Mouse (Mus musculus) megakaryocyte-erythroid progenitor cell, adult 5-6 weeks (primary cell): ENCODE results near the gene Wnt10a. TPM values are rescaled to one million over a fixed set of nuclear protein-coding genes. Genes with fewer than 3 reads are reported as not detected.
A peak's percentile ranks its signal among the peaks of the same experiment; 100 is the strongest.

Experiments
- ATAC-seq: replicated peaks from 2 replicates; pipeline ENCODE4 v1.8.0; 2016; ENCODE audit warnings: mild to moderate bottlenecking, inconsistent platforms; ENCODE audit not compliant: severe bottlenecking, poor library complexity, low FRiP score, low TSS enrichment
- total RNA-seq, 2 experiments: library from RNA; stranded (forward) in 1 of 2; stranded (reverse) in 1 of 2; fragments of 200-1000, 215-1000 nt in 1 of 2; fragments of >200 nt in 1 of 2; fragmentation: Nextera tagmentation in 1 of 2; gene quantifications; 2 replicates each; pipeline ENCODE4 v1.2.3; 2014 to 2017

The Wnt10a gene
- total RNA-seq, 2 experiments from 2014 or later: not detected

DNA sequence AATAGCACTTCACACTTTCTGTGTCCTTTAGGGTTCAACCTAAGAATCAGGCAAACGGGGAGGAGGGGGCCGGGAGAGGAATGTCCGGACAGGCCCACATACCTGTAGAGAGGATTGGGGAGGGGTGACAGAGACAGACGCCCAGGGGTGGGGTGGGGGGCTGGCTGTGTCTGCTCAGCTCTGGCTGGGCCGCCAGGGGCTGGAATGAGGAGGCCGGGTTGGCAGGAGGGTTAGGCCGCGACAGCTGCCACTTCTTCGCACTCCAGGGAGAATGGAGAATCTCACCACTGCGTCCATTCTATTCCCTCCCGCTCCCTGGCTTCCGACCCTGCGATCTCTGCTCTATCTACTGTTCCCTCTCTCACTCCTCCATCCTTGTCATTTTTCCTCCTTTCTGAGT, 7.8 kb upstream of the Wnt10a start:
- ATAC-seq: no peak

DNA sequence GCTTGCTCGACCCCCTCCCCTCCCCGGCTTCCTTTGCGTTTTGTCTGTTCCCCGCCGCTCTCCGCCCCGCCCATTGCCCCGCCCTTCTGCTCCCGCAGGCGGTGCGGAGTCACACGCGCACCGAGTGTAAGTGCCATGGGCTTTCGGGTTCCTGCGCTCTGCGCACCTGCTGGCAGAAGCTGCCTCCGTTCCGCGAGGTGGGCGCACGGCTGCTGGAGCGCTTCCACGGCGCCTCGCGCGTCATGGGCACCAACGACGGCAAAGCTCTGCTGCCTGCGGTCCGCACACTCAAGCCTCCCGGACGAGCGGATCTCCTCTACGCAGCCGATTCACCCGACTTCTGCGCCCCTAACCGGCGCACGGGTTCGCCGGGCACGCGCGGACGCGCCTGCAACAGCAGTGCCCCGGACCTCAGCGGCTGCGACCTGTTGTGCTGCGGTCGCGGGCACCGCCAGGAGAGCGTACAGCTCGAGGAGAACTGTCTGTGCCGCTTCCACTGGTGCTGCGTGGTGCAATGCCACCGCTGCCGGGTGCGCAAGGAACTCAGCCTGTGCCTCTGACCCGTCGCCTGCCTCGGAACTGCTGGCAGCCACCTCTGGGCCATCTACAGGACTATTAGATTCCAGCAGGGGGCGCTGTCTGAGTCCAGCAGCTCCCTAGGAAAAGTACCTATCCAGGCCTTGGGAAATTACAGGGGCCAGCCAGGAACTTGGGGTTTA, 7.1 kb upstream of the Wnt10a start:
- peak; percentile 20; the same call in 1 of the 2 replicates for ATAC-seq

DNA sequence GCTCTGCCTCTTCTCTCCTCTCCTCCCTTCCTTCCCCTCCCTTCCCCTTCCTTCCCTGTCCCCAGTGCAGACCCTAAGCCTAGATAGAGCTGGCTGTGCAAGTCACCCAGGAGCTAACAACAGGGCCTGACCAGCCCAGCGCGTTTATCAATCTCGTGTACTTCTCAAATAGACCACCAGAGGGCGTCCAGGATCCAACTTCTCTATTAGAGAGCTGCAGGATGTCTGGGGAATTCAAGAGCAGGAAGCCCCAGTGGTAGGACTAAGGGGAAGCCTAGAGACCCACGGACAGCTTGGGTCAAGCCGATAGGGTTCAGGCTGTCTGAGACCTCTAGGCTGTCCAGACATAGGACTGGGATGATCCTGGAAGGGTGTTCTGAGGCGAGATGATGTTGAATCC, 3.5 kb upstream of the Wnt10a start:
- peak; percentile 73 for ATAC-seq

GRCm38 (mm10) chr1:74788603-74789176, 2.6 kb upstream of the Wnt10a start:
- no peak for ATAC-seq

DNA sequence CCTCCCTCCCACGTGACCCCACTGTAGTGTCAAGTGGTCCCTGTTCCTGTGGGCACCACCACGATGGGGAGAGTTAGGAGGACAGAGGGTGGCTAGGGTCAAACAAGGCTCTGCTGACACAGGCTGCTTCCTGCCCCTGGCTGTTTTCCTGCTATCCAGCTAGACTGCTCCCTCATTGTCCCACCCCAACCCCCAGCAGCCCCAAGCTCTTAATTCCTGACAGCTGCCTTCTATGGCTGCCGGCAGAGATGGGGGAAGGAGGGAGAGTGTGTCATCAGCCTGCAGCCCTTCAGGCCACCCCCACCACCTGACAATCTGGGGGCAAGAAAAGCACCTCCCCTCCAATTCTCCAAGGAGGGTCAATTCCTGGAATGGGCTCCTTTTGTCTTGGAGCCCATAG, 1.2 kb upstream of the Wnt10a start:
- no peak for ATAC-seq

DNA sequence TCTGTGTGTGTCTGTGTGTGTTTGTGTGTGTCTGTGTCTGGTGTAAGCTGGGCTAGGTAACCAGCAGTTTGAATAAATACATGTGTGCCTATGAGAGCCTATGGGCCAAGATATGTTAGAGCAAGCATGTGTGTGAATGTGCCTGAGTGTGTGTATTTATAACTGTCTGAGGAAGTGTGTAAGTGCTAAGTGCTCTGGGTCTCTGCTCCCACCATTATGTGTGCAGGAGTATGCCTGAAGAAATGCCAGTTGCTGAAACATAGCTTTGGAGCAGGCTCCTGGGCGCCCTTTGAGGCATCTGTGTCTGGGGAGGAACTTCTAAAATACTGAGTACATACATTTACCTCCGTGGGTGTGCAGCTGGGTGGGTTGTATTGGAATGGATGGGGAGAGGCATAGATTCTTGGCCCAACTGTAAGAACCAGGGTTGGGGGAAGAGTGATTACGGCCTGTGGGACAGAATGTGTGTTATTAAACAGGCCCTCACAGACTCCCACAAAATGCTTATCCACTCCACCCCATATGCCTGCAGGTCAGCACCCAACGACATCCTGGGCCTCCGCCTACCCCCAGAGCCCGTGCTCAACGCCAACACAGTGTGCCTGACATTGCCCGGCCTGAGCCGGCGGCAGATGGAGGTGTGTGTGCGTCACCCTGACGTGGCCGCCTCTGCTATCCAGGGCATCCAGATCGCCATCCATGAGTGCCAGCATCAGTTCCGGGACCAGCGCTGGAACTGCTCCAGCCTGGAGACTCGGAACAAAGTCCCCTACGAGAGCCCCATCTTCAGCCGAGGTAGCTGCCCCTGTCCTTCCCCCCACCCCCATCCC, 1.7 kb downstream of the Wnt10a start:
- no peak for ATAC-seq

- ATAC-seq: no peak
Measured at GRCm38 (mm10) chr1:74794487-74795144, 3.3 kb downstream of the Wnt10a start.

DNA sequence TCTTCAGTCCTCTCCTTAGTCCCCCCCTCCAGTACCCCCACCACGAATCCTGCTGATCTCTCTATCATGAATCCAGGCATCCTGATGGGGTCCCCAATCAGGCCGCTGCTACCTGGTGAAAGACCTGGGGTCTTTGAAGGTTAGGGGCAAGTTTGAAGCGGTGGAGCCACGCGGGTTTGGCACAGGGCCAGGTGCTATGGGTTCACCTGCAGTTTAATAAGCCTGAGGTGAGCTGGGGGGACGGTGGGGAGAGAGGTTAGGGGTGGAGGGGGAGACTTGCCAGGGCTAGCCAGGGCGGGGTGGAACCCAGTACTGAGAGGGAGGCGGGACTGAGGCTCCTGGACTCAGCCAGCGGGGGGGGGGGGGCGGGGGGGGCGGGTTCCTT, 3.8 kb downstream of the Wnt10a start:
- no peak for ATAC-seq

- no peak for ATAC-seq
Measured at GRCm38 (mm10) chr1:74797459-74797858, 6.1 kb downstream of the Wnt10a start.

DNA sequence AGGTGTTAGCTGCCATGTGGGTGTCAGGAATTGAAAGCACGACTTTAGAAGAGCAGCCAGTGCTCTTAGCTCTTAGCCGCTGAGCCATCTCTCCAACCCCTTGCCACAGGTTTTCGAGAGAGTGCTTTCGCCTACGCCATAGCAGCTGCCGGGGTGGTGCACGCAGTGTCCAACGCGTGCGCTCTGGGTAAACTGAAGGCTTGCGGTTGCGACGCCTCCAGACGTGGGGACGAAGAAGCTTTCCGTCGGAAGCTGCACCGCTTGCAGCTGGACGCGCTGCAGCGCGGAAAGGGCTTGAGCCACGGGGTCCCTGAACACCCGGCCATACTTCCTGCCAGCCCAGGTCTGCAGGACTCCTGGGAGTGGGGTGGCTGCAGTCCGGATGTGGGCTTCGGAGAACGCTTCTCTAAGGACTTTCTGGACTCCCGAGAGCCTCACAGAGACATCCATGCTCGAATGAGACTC, 9.1 kb downstream of the Wnt10a start:
- no peak for ATAC-seq

GRCm38 (mm10) chr1:74801631-74802140, 10.4 kb downstream of the Wnt10a start:
- no peak for ATAC-seq

GRCm38 (mm10) chr1:74802795-74803656, 11.7 kb downstream of the Wnt10a start:
- peak; percentile 73 for ATAC-seq

- ATAC-seq: no peak
Measured at GRCm38 (mm10) chr1:74804211-74804870, 13.0 kb downstream of the Wnt10a start.

GRCm38 (mm10) chr1:74805340-74805835, 14.1 kb downstream of the Wnt10a start:
- no peak for ATAC-seq

DNA sequence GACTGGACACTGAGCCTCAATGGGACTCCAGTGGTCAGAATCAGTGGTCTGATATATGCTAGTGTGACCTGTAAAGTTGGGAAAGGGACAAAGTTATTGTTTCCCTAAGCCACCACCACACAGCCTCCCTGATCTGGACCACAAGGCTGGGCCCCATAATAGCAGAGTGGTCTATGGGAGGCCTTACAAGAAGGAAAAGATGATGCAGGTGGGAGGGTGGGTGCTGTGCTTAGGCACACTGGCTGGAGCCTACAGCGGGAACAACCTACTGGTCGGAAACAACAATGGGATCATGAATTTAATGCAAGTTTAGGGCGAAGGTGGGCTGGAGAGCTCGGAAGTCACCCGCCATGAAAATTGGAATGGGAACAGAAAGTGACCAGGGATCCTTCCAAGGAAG, 14.5 kb downstream of the Wnt10a start:
- no peak for ATAC-seq

DNA sequence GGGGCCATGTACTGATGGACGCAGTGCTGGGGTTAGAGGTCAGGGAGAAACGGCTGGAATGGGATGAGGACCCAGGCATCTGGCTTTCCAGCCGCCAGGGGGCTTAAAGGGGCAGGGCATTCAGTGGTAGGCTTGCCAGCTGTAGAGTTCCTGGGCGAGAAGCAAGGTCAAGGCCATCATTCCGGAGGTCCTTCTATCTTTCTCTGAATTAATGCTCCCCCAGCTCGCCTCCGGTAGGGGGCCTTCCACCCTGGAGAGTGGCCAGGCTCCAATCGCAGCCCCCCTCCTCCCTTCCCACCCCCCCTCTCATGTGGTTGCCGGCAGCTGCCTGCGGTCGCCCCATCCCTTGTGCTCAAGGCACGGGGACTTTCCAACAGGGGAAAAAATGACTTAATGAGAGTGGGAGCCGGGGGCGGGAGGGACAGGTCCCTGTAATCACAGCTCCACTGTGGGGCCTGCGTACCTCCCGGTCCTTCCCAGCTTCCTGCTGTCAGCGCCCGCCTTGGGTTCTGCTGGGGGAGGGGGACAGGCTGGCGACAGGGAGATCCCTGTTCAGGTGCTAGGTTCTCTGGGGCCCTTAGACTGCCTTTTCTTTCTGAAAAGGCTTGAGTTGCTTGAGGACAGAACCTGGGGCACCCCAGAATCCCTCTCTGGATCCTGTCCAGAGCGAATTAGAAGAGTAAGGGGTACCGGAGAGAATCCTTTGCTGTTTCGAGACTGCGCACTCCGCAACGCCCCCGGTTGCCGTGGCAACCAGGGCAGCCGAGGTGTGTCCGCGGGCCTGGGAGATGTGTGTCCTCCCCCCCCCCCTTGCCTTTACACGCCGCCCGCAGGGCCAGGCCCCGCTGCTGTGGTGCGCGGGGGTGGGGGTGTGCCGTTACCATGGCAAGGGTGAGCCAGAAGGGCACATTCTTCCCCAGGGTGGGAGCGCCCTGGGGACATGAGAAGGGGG, 15.3 kb downstream of the Wnt10a start:
- ATAC-seq: no peak

GRCm38 (mm10) chr1:74807551-74808071, 16.3 kb downstream of the Wnt10a start:
- peak; percentile 12; the same call in 1 of the 2 replicates for ATAC-seq
